ENCODE assay signal across 27 mouse cellular contexts in the genomic region with DNA sequence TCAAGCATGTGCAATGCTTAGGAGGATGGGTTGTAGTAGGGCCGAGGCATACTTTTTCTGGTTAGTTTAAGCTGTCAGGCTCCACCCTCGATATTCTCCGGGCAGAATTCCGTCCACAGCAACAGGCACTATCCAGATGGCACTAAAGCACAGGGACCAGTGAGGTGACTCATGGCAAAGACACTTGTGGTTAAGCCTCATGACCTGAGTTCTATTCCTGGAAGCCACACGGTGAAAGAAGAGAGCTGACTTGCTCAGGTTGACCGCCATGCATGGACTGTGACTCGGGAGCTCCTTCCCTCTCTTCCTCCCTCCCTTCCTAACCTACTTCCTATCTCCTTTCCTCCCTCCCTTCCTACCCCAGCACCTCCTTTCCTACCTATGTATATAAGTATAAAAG. TPM values are rescaled to one million over a fixed set of nuclear protein-coding genes. Genes with fewer than 3 reads are reported as not detected.
DNase-seq lines count a peak whose midpoint lies in the region; ATAC-seq and TF ChIP-seq lines count a peak whose summit lies in the region.
"Had no signal": no experiment of that assay in that cellular context is flagged by ENCODE, and none has a peak within 500 bp of the region (broad histone marks: within the 10 kb centered on the region; RNA-seq: fewer than 3 reads in every experiment).

No protein-coding gene starts in this region.

- H3K4me3 ChIP-seq in heart, adult 2 months = no peak overlapping the region
- no peak overlapping the region for H3K4me3 ChIP-seq in embryonic fibroblast, embryonic 13.5 days (ENCODE audit: insufficient read depth, low read length)
- no peak overlapping the region for H3K4me3 ChIP-seq in intestine, embryonic 15.5 days (replicated peaks)
- H3K4me3 ChIP-seq: embryonic facial prominence, embryonic 12.5 days; forebrain, embryonic 13.5 days; heart, embryonic 13.5 days; hindbrain, embryonic 12.5 days had no signal

- WGBS in heart, adult 2 months = 50% methylated on average over 7 of the region's 7 CpGs
- WGBS in intestine, embryonic 15.5 days = 77% methylated on average over 7 of the region's 7 CpGs

- H3K27me3 ChIP-seq in heart, adult 2 months (ENCODE audit: control insufficient read depth, insufficient read depth, low read length) = no peaks in the 10 kb centered on the region
- H3K27me3 ChIP-seq in intestine, embryonic 15.5 days (replicated peaks) = no peaks in the 10 kb centered on the region
- H3K27me3 ChIP-seq: embryonic facial prominence, embryonic 12.5 days; forebrain, embryonic 13.5 days; hindbrain, embryonic 12.5 days had no signal

- H3K36me3 ChIP-seq in heart, adult 2 months (ENCODE audit: control insufficient read depth, insufficient read depth, low read length) = no peaks in the 10 kb centered on the region
- H3K36me3 ChIP-seq in intestine, embryonic 15.5 days = no peaks in the 10 kb centered on the region
- H3K36me3 ChIP-seq: embryonic facial prominence, embryonic 12.5 days; heart, embryonic 13.5 days; hindbrain, embryonic 12.5 days had no signal

- no peak for TF ChIP-seq EP300 in heart, adult 2 months (IDR thresholded peaks at IDR 0.05; ENCODE audit: insufficient read depth, low read depth, low read length)

- no peak for TF ChIP-seq POLR2A in heart, adult 2 months (IDR thresholded peaks at IDR 0.05; ENCODE audit: insufficient read depth, low read depth, low read length)
- TF ChIP-seq POLR2A in embryonic fibroblast, embryonic 13.5 days (IDR thresholded peaks at IDR 0.05; ENCODE audit: low read depth, low read length) = no peak

- TF ChIP-seq CTCF in heart, adult 2 months (IDR thresholded peaks at IDR 0.05) = no peak
- no peak for TF ChIP-seq CTCF in embryonic fibroblast, embryonic 13.5 days (IDR thresholded peaks at IDR 0.05; ENCODE audit: borderline replicate concordance, insufficient read depth, low read length)

- no peaks in the 10 kb centered on the region for H3K4me1 ChIP-seq in heart, adult 2 months (ENCODE audit: control insufficient read depth, insufficient read depth, low read length)
- H3K4me1 ChIP-seq in embryonic fibroblast, embryonic 13.5 days (ENCODE audit: control insufficient read depth, insufficient read depth, low read length) = peaks cover 5% of the 10 kb centered on the region
- H3K4me1 ChIP-seq in intestine, embryonic 15.5 days (replicated peaks) = no peaks in the 10 kb centered on the region
- H3K4me1 ChIP-seq: embryonic facial prominence, embryonic 12.5 days; forebrain, embryonic 13.5 days; heart, embryonic 13.5 days; hindbrain, embryonic 12.5 days had no signal

- H3K27ac ChIP-seq in heart, adult 2 months = no peak overlapping the region
- H3K27ac ChIP-seq in embryonic fibroblast, embryonic 13.5 days (ENCODE audit: insufficient read depth, low read length) = peak overlapping the region; percentile 14
- H3K27ac ChIP-seq in intestine, embryonic 15.5 days = no peak overlapping the region
- H3K27ac ChIP-seq: embryonic facial prominence, embryonic 12.5 days; forebrain, embryonic 13.5 days; heart, embryonic 13.5 days; hindbrain, embryonic 12.5 days had no signal

- no peaks in the 10 kb centered on the region for H3K79me2 ChIP-seq in heart, adult 2 months (replicated peaks; ENCODE audit: control insufficient read depth, insufficient read depth, low read length)

- no peaks in the 10 kb centered on the region for H3K9me3 ChIP-seq in intestine, embryonic 15.5 days
- H3K9me3 ChIP-seq: embryonic facial prominence, embryonic 12.5 days; forebrain, embryonic 13.5 days; heart, embryonic 13.5 days; hindbrain, embryonic 12.5 days had no signal

- peak; percentile 86 for DNase-seq in heart, adult 11 months
- DNase-seq in heart, adult 2 months = no peak
- peak; percentile 97 for DNase-seq in 3T3-L1 (ENCODE audit: low read depth, low spot score)
- DNase-seq in Muller cell, postnatal 12 days (ENCODE audit: inconsistent ontology term) = peak; percentile 54
- DNase-seq in right cerebral cortex, postnatal 14 days = no peak
- DNase-seq in thymus, postnatal 10 days (ENCODE audit: low spot score in 2 of 2) = no peak
- DNase-seq: adrenal gland, postnatal 14 days; cerebellum, adult 11-12 months; cerebellum, adult 9-10 months; cerebellum, postnatal 25 days; heart, postnatal 4 days; kidney, adult 2 months had no signal

- intact Hi-C loops in heart, adult 2 months (cut with DNase I) = no loop called here

- no peak overlapping the region for H3K9ac ChIP-seq in heart, adult 2 months (ENCODE audit: low read depth, low read length)
- H3K9ac ChIP-seq in intestine, embryonic 15.5 days = no peak overlapping the region
- H3K9ac ChIP-seq: embryonic facial prominence, embryonic 12.5 days; forebrain, embryonic 13.5 days; heart, embryonic 13.5 days; hindbrain, embryonic 12.5 days had no signal

- no peak overlapping the region for H3K4me2 ChIP-seq in intestine, embryonic 15.5 days (replicated peaks)
- H3K4me2 ChIP-seq: embryonic facial prominence, embryonic 12.5 days; forebrain, embryonic 13.5 days; heart, embryonic 13.5 days; hindbrain, embryonic 12.5 days had no signal

- ATAC-seq in intestine, embryonic 15.5 days = no peak
- ATAC-seq: CD4-positive, CD25-positive, alpha-beta regulatory T cell, adult 4 months; forebrain, embryonic 13.5 days; hindbrain, embryonic 16.5 days; inflammation-experienced regulatory T-cells, adult 6 months had no signal

RNA-seq across cellular contexts. Expression of a gene that starts 5.5 kb away (rescaled TPM):
- total RNA-seq in heart, adult 2 months (2021) = 10 to 100 TPM; 68.3 to 78.3 TPM
- 33.4 and 49.2 TPM in 2 replicates for polyA plus RNA-seq in heart, adult 2 months (2012; rRNA removed)
- polyA plus RNA-seq in embryonic fibroblast, embryonic 13.5 days (2011; ENCODE audit: insufficient read length, low read depth, missing spikeins) = 194 and 249 TPM in 2 replicates
- 160 and 175 TPM in 2 replicates for polyA plus RNA-seq in intestine, embryonic 15.5 days (2015; fragmentation: Nextera tagmentation; extraction: Ambion mirVana)

RNA-seq across cellular contexts. Expression of a gene that starts 41.0 kb away (rescaled TPM):
- total RNA-seq in heart, adult 2 months (2021) = not detected
- not detected in 2 replicates for polyA plus RNA-seq in heart, adult 2 months (2012; rRNA removed)
- polyA plus RNA-seq in embryonic fibroblast, embryonic 13.5 days (2011; ENCODE audit: insufficient read length, low read depth, missing spikeins) = not detected in 2 replicates
- not detected in 2 replicates for polyA plus RNA-seq in intestine, embryonic 15.5 days (2015; fragmentation: Nextera tagmentation; extraction: Ambion mirVana)
- total RNA-seq: adrenal gland, adult 18-20 months; adrenal gland, postnatal 14 days; gastrocnemius, adult 8-10 months; gastrocnemius, postnatal 4 days; heart, postnatal 4 days; MEL had no signal
- polyA plus RNA-seq: CD4-positive, CD25-positive, alpha-beta regulatory T cell, adult 4 months; cortical plate, adult 2 months; embryonic facial prominence, embryonic 12.5 days; forebrain, embryonic 13.5 days; heart, embryonic 13.5 days; heart, postnatal 0 days; inflammation-experienced regulatory T-cells, adult 6 months; kidney, adult 2 months had no signal

Comparison
In these comparisons a context has a peak if more than half of its experiments do, and no peak if none do; other contexts are left out.
1. DNase-seq: peak in heart, adult 11 months (single experiment), 3T3-L1 (single experiment) and Muller cell, postnatal 12 days (single experiment); none in heart, adult 2 months (0 of 2), right cerebral cortex, postnatal 14 days (single experiment) and thymus, postnatal 10 days (0 of 2).